8 mouse cellular contexts compared by ENCODE assay signal in genomic region chrX:150956522-150957300, GRCm38 (mm10).
DNase-seq lines count a peak whose midpoint lies in the region.

No protein-coding gene starts in this region.

- peak overlapping the region; percentile 85 for H3K4me3 ChIP-seq in megakaryocyte, embryonic 14.5 days (replicated peaks)

- H3K36me3 ChIP-seq in megakaryocyte, embryonic 14.5 days (replicated peaks; ENCODE audit: low read length) = no peaks in the 10 kb centered on the region

- H3K27me3 ChIP-seq in megakaryocyte, embryonic 14.5 days (replicated peaks) = peaks cover 21% of the 10 kb centered on the region

- no peaks in the 10 kb centered on the region for H3K9me3 ChIP-seq in megakaryocyte, embryonic 14.5 days

- peak; percentile 31 to 39 for DNase-seq in adrenal gland, adult 18-20 months (ENCODE audit: low spot score in 2 of 2)
- peak; percentile 92 for DNase-seq in embryo, embryonic 10 days (ENCODE audit: low spot score)
- peak; percentile 70 for DNase-seq in gastrocnemius, postnatal 25 days
- peak; percentile 49 for DNase-seq in induced T-regulatory cell, adult 2 months (ENCODE audit: low read depth)
- DNase-seq in left cerebral cortex, adult 9 months (ENCODE audit: low spot score in 2 of 2) = peak; percentile 9 to 47
- peak; percentile 50 for DNase-seq in right cerebral cortex, postnatal 14 days
- peak; percentile 79 to 80 for DNase-seq in urinary bladder, postnatal 4 days (ENCODE audit: low spot score in 2 of 2)

- H3K4me1 ChIP-seq in megakaryocyte, embryonic 14.5 days = peaks cover 6% of the 10 kb centered on the region; the same call in 1 of the 2 replicates

Comparison
In these comparisons a context has a peak if more than half of its experiments do, and no peak if none do; other contexts are left out.
1. Peak in every context shown above with its lines: DNase-seq and H3K4me3 ChIP-seq.
2. DNase-seq: peak in every context shown above with its lines; median percentile 92 in embryo, embryonic 10 days; 80 in urinary bladder, postnatal 4 days; 70 in gastrocnemius, postnatal 25 days; 50 in right cerebral cortex, postnatal 14 days; 49 in induced T-regulatory cell, adult 2 months; 35 in adrenal gland, adult 18-20 months; 28 in left cerebral cortex, adult 9 months.